Mouse (Mus musculus) myocyte (in vitro differentiated cells): ENCODE results near the gene St5. TPM values are rescaled to one million over a fixed set of nuclear protein-coding genes. Genes with fewer than 3 reads are reported as not detected.

Experiments used
- H3K27me3 ChIP-seq: one replicate; pipeline ENCODE4 v1.6.1; 2011; ENCODE audit not compliant: control insufficient read depth, insufficient read depth, insufficient read length
- H3K36me3 ChIP-seq: one replicate; pipeline ENCODE4 v1.6.1; 2011; ENCODE audit not compliant: control insufficient read depth, insufficient read depth
- H3K4me2 ChIP-seq: one replicate; pipeline ENCODE4 v1.6.1; 2011; ENCODE audit warnings: low read depth, control low read depth
- H3K4me3 ChIP-seq: one replicate; pipeline ENCODE4 v1.5.1; 2011; ENCODE audit warnings: mild to moderate bottlenecking, control low read depth, moderate library complexity
- H3K79me2 ChIP-seq: one replicate; pipeline ENCODE4 v1.6.1; 2011; ENCODE audit not compliant: control insufficient read depth, insufficient read depth
- H3ac ChIP-seq: one replicate; pipeline ENCODE4 v1.6.1; 2011; ENCODE audit not compliant: control insufficient read depth, insufficient read length
- CEBPB ChIP-seq: IDR thresholded peaks from 2 replicates; pipeline ENCODE4 v1.6.1; 2011; ENCODE audit warnings: mild to moderate bottlenecking, moderate library complexity; ENCODE audit not compliant: poor library complexity, insufficient read depth, severe bottlenecking
- E2F4 ChIP-seq: IDR thresholded peaks from one replicate; pipeline ENCODE4 v1.6.1; 2011; ENCODE audit warnings: mild to moderate bottlenecking, control low read depth, moderate library complexity; ENCODE audit not compliant: insufficient read depth
- MAX ChIP-seq: IDR thresholded peaks from one replicate; pipeline ENCODE4 v1.6.1; 2011; ENCODE audit warnings: low read depth, mild to moderate bottlenecking, control low read depth
- MYOD1 ChIP-seq, 3 experiments: IDR thresholded peaks; one replicate each; pipeline ENCODE4 v1.6.1; 2011; ENCODE audit warnings: control low read depth in 2 of 3, low read depth in 2 of 3, mild to moderate bottlenecking in 2 of 3, moderate library complexity in 1 of 3; ENCODE audit not compliant: insufficient read length in 2 of 3, control insufficient read depth in 1 of 3
- MYOG ChIP-seq, 3 experiments: IDR thresholded peaks; one replicate each; pipeline ENCODE4 v1.6.1; 2011; ENCODE audit warnings: control low read depth in 2 of 3, low read depth in 2 of 3, mild to moderate bottlenecking in 2 of 3; ENCODE audit not compliant: insufficient read length in 2 of 3, control insufficient read depth in 1 of 3, insufficient read depth in 1 of 3
- POLR2A ChIP-seq: IDR thresholded peaks from one replicate; pipeline ENCODE4 v1.6.1; 2011; ENCODE audit warnings: low read depth, mild to moderate bottlenecking, control low read depth, moderate library complexity; ENCODE audit not compliant: insufficient read length
- POLR2AphosphoS2 ChIP-seq: IDR thresholded peaks from one replicate; pipeline ENCODE4 v1.6.1; 2011; ENCODE audit warnings: low read depth, control low read depth; ENCODE audit not compliant: insufficient read length
- REST ChIP-seq: IDR thresholded peaks from one replicate; pipeline ENCODE4 v1.6.1; 2011; ENCODE audit warnings: mild to moderate bottlenecking, control low read depth, moderate library complexity; ENCODE audit not compliant: insufficient read depth, insufficient read length
- SRF ChIP-seq: IDR thresholded peaks from one replicate; pipeline ENCODE4 v1.6.1; 2011; ENCODE audit warnings: low read depth; ENCODE audit not compliant: control insufficient read depth, insufficient read length
- TCF12 ChIP-seq: IDR thresholded peaks from one replicate; pipeline ENCODE4 v1.6.1; 2011; ENCODE audit warnings: mild to moderate bottlenecking, control low read depth; ENCODE audit not compliant: poor library complexity, insufficient read depth, severe bottlenecking
- TCF3 ChIP-seq: IDR thresholded peaks from one replicate; pipeline ENCODE4 v1.6.1; 2011; ENCODE audit warnings: low read depth, control low read depth; ENCODE audit not compliant: insufficient read length
- USF1 ChIP-seq: IDR thresholded peaks from one replicate; pipeline ENCODE4 v1.6.1; 2011; ENCODE audit warnings: low read depth, mild to moderate bottlenecking, control low read depth, moderate library complexity
- polyA plus RNA-seq: library from polyadenylated mRNA; unstranded; fragments of >200 nt; fragmentation: generic; extraction: Trizol; gene quantifications from one replicate; pipeline ENCODE4 v1.2.1, GENCODE M21; 2012; ENCODE audit warnings: missing spikeins

The St5 gene
- polyA plus RNA-seq, 1 experiment = 34.1 TPM

DNA sequence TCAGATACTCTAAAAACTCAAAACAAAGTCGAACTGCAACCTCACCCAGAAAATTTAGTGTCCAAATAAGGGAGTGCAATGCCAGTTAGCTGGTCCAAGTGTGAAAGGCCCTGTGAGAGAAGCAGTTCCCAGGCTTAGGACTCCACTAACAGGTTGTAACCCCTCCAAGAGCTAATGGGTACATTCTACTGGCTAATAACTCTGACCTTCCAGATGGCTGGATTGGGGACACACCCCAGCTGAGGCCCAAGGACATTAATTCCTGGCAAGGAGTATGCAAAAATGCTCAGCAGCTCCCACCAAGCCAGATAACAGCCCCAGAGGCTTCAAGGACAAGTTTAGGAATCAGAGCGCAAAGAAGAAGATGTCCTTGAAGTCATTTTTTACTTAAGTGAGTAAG lies 112.8 kb downstream of the St5 start:
- Histone ChIP-seq H3K27me3 (no peaks in the 10 kb centered on the region), H3K79me2 (peaks cover 82% of the 10 kb centered on the region), H3ac (no peak overlapping the region), H3K4me2 (no peak overlapping the region), H3K36me3 (peaks cover 4% of the 10 kb centered on the region), H3K4me3 (no peak overlapping the region)
- TF ChIP-seq E2F4 = no peak
- TF ChIP-seq MYOD1 (IDR thresholded peaks at IDR 0.05; ENCODE audit: control insufficient read depth in 1 of 3, insufficient read length in 2 of 3, low read depth in 2 of 3) = no peak
- no peak for TF ChIP-seq TCF3
- TF ChIP-seq USF1 = no peak
- TF ChIP-seq MYOG (IDR thresholded peaks at IDR 0.05; ENCODE audit: control insufficient read depth in 1 of 3, insufficient read depth in 1 of 3, insufficient read length in 2 of 3, low read depth in 2 of 3) = no peak
- no peak for TF ChIP-seq SRF
- no peak for TF ChIP-seq POLR2A
- no peak for TF ChIP-seq POLR2AphosphoS2
- no peak for TF ChIP-seq MAX
- TF ChIP-seq CEBPB = no peak
- TF ChIP-seq REST = no peak
- TF ChIP-seq TCF12 = no peak

DNA sequence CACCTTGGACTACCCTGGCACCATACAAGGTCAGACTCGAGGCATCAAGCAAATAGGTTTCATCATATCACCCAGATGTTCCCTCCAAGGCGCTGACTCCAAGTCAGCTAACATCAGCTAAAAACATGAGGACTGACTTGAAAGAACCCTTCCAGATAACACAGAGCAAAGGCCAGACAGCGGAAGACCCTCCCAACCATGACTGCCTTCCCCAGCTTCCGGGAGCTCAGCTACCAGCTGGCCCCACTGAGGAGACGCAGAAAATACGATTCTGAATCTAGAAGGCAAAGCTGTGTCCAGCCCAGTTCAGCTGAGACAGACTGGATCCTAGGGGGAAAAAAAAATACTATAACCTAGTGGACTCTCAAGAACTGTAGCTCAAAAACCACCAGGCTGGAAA lies 114.4 kb downstream of the St5 start:
- Histone ChIP-seq H3ac (no peak overlapping the region), H3K27me3 (no peaks in the 10 kb centered on the region), H3K4me2 (no peak overlapping the region), H3K4me3 (no peak overlapping the region), H3K36me3 (peaks cover 4% of the 10 kb centered on the region), H3K79me2 (peaks cover 82% of the 10 kb centered on the region)
- TF ChIP-seq MYOD1 (IDR thresholded peaks at IDR 0.05; ENCODE audit: control insufficient read depth in 1 of 3, insufficient read length in 2 of 3, low read depth in 2 of 3) (no peak), MYOG (IDR thresholded peaks at IDR 0.05; ENCODE audit: control insufficient read depth in 1 of 3, insufficient read depth in 1 of 3, insufficient read length in 2 of 3, low read depth in 2 of 3) (no peak), E2F4 (no peak), POLR2AphosphoS2 (no peak)

DNA sequence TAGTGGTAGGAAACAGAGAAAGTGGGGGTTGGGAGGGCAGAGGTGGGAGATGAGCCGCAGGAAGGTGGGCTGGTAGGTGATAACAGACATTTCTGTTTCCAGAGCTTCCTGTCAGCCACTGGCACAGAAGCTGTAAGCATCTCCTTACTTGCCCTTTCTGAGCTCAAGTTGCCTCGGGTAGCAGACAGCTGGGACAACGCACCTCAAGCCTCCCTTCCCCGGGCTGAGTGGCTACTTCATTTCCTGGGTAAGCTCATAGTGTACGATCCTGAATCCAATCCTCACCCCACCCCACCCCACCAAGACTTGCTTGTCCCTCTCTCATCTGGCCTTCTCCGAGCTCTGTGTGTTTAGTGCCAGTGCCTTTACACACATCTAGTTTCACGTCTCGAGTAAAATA lies 115.3 kb downstream of the St5 start:
- TF ChIP-seq MYOD1 (IDR thresholded peaks at IDR 0.05; ENCODE audit: control insufficient read depth in 1 of 3, insufficient read length in 2 of 3, low read depth in 2 of 3) (peak in 2 of 3 experiments; percentile 16 to 51), POLR2AphosphoS2 (no peak), MYOG (IDR thresholded peaks at IDR 0.05; ENCODE audit: control insufficient read depth in 1 of 3, insufficient read depth in 1 of 3, insufficient read length in 2 of 3, low read depth in 2 of 3) (peak in 1 of 3 experiments; percentile 34), CEBPB (no peak), REST (no peak)
- H3K4me3 ChIP-seq = no peak overlapping the region
- peaks cover 4% of the 10 kb centered on the region for H3K36me3 ChIP-seq

DNA sequence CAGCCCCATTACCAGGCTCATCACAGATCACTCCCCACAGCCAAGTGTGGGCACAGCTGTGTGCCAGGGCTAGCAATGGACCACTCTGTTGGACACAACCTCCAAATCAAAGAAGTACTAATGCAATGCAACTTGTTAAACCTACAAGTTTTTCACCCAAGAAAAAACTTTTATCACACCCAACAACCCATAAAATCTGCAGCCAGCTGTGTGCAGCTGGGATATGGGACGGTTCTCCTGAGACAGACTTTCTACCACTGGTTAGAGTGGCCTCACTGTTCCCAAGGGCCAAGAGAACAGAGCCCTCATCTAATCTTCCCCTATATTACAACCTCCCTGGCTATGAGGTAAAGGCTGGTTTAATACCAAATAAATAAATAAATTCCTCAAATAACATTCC lies 118.9 kb downstream of the St5 start:
- Histone ChIP-seq H3K4me2 (no peak overlapping the region), H3K36me3 (no peaks in the 10 kb centered on the region), H3ac (no peak overlapping the region), H3K79me2 (peaks cover 81% of the 10 kb centered on the region), H3K27me3 (no peaks in the 10 kb centered on the region), H3K4me3 (no peak overlapping the region)
- TF ChIP-seq TCF12 (no peak), MYOD1 (IDR thresholded peaks at IDR 0.05; ENCODE audit: control insufficient read depth in 1 of 3, insufficient read length in 2 of 3, low read depth in 2 of 3) (no peak), POLR2A (no peak), CEBPB (no peak), MYOG (IDR thresholded peaks at IDR 0.05; ENCODE audit: control insufficient read depth in 1 of 3, insufficient read depth in 1 of 3, insufficient read length in 2 of 3, low read depth in 2 of 3) (no peak), E2F4 (no peak), MAX (no peak), REST (no peak), TCF3 (no peak), USF1 (no peak), SRF (no peak)

More for the DNA sequence above, 115.3 kb downstream of the St5 start:
- H3K27me3 ChIP-seq = no peaks in the 10 kb centered on the region
- peaks cover 82% of the 10 kb centered on the region for H3K79me2 ChIP-seq
- H3K4me2 ChIP-seq = peak overlapping the region; percentile 56
- no peak overlapping the region for H3ac ChIP-seq

DNA sequence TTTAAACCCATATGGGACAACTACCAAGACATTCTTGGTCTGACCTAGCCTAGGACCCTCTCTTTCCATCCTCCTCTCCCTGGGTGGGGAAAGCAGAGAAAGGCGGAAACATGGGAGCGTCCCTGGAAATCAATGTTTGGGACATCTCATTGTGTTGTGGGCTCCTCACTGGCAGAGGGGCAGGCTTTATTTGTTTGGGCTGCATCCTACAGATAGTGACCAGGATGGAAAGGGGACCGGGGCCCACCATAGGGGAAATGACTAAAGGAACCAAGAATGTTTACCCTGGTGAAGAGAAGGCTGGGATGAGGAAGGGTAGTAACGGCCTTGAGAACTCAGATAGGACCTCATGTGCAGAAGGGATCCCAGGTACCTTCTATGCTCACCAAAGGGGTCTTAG lies 122.9 kb downstream of the St5 start:
- Histone ChIP-seq H3K27me3 (no peaks in the 10 kb centered on the region), H3K79me2 (peaks cover 72% of the 10 kb centered on the region), H3K36me3 (no peaks in the 10 kb centered on the region), H3K4me3 (no peak overlapping the region), H3K4me2 (peak overlapping the region; percentile 66), H3ac (no peak overlapping the region)
- no peak for TF ChIP-seq CEBPB
- no peak for TF ChIP-seq POLR2AphosphoS2
- no peak for TF ChIP-seq MAX
- TF ChIP-seq SRF = no peak
- no peak for TF ChIP-seq MYOG (IDR thresholded peaks at IDR 0.05; ENCODE audit: control insufficient read depth in 1 of 3, insufficient read depth in 1 of 3, insufficient read length in 2 of 3, low read depth in 2 of 3)
